Mouse (Mus musculus): ENCODE measurements around the gene Cd300lg.

Cd300lg gene

GRCm38 (mm10) chr11:102096887-102097391, 55.6 kb downstream of the Cd300lg start:
- DNase-seq (ENCODE audit: low spot score): peak; percentile 34

DNA sequence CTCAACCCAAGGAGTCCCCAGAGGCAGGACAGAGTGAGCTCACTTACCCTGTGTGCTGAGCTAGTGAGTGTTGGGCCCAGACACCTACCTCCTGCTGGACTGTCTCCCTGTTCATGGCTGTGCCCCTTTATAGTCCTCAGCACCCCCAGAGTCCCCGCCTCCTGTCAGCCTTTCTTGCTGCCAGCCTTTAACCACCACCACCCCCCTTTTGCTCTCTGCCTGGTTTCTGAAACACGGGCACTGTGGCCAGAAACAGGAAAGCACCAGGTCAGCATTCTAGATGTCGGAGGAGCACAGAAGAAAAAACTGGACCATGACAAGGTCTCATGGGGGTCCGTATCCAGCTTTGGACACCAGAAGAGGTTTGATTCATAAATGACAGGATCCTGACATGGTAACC, 59.9 kb downstream of the Cd300lg start, which contains the start of gene Ppy:
Ppy (minus strand) TSS at position 101 of the 400 bp plus-strand sequence.
- DNase-seq (ENCODE audit: low spot score): no peak

DNA sequence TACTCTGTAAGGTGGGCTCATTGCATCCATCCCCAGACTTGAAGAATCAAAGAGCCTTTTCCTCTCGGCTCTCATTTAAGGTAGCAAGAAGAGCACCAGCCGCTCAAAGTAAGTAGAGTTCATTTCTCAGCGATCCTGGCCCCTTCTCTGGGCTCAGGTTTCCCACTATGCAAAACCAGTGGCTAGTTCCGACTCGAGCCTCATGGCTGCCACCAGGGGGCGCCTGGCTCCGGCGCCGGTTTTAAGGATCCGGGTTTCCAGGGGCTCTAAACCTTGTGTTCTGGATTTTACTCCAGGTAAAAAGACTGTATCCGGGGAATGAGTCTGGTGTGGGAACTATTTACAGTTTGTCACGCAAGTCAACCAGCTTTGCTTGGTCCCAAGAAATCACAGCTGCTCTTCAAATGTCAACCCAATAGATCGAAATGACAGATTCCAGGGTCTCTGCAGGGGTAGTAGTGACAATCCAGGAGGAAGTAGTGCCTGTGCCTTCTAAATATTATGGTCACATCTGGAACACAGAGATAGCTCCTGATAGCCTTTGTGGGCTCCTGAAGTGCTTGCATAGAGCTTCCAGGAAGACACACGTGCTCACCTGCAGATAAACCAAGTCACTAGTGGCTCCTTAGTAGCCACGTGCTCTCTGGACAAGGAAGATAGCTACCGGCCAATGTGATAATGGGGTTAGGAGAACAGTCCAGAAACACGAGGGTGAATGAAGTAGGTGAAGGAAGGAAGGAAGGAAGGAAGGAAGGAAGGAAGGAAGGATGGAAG, 61.4 kb downstream of the Cd300lg start:
- DNase-seq (ENCODE audit: low spot score): peak; percentile 40

All from T-cell, adult 2 months (primary cell).